Mouse (Mus musculus) intestine, embryonic 14.5 days (tissue): ENCODE data around the gene 4930432M17Rik. TPM values are rescaled to one million over a fixed set of nuclear protein-coding genes. Genes with fewer than 3 reads are reported as not detected.
A peak's percentile ranks its signal among the peaks of the same experiment; 100 is the strongest.

ENCODE experiments used
- ATAC-seq: fragments of 200-750 bp; cut with Nextera tagmentation; replicated peaks from 2 replicates; pipeline ENCODE4 v1.8.0; 2017; ENCODE audit warnings: low read depth, moderate number of reproducible peaks, moderate TSS enrichment, moderate library complexity; ENCODE audit not compliant: low FRiP score, low TSS enrichment
- DNase-seq: peaks from one replicate; pipeline ENCODE4 v3.0.0-alpha.2; 2018; ENCODE audit warnings: low spot score
- H3K27ac ChIP-seq: fragments of 300-500 bp; sonication (generic); 2 replicates; pipeline ENCODE4 v1.5.1; 2014; ENCODE audit warnings: low read depth, mild to moderate bottlenecking, control low read depth
- H3K27me3 ChIP-seq: fragments of 300-500 bp; sonication (generic); replicated peaks from 2 replicates; pipeline ENCODE4 v1.6.1; 2014; ENCODE audit warnings: low read length, control low read depth; ENCODE audit not compliant: control insufficient read depth, insufficient read depth
- H3K36me3 ChIP-seq: fragments of 300-500 bp; sonication (generic); 2 replicates; pipeline ENCODE4 v1.6.1; 2014; ENCODE audit warnings: low read length, control low read depth; ENCODE audit not compliant: control insufficient read depth, insufficient read depth
- H3K4me1 ChIP-seq: fragments of 300-500 bp; sonication (generic); replicated peaks from 2 replicates; pipeline ENCODE4 v1.6.1; 2014; ENCODE audit warnings: low read length, control low read depth, mixed read lengths; ENCODE audit not compliant: control insufficient read depth, insufficient read depth
- H3K4me2 ChIP-seq: fragments of 300-500 bp; sonication (generic); 2 replicates; pipeline ENCODE4 v1.6.1; 2014; ENCODE audit warnings: low read length
- H3K4me3 ChIP-seq: fragments of 300-500 bp; sonication (generic); 2 replicates; pipeline ENCODE4 v1.5.1; 2014; ENCODE audit warnings: low read depth, low read length, control low read depth, mixed read lengths
- H3K9ac ChIP-seq: fragments of 300-500 bp; sonication (generic); 2 replicates; pipeline ENCODE4 v1.6.1; 2014; ENCODE audit warnings: mild to moderate bottlenecking, low read length
- H3K9me3 ChIP-seq: fragments of 300-500 bp; sonication (generic); 2 replicates; pipeline ENCODE4 v1.6.1; 2016; ENCODE audit warnings: low read length, control low read depth; ENCODE audit not compliant: control insufficient read depth
- WGBS: fragments of 180-500 bp; shearing (Covaris S2); extraction: QIAGEN DNeasy Blood & Tissue Kit; methylation state at CpG from one replicate; pipeline ENCODE4 v1.1.7; 2014; 5-methylcytosine and 5-hydroxymethylcytosine counted together
- polyA plus RNA-seq: library from polyadenylated mRNA; unstranded; fragments of >200 nt; fragmentation: Nextera tagmentation; extraction: Ambion mirVana; gene quantifications from 2 replicates; pipeline ENCODE4 v1.2.1, GENCODE M21; 2014

4930432M17Rik gene
- polyA plus RNA-seq, 1 experiment from 2014 or later = not detected

- peaks cover 6% of the 10 kb centered on the region for H3K4me1 ChIP-seq
- peak; percentile 2; the same call in 1 of the 2 replicates for ATAC-seq
- peak overlapping the region; percentile 60 for H3K9ac ChIP-seq
- 3% methylated on average over 20 of the region's 20 CpGs for WGBS
- H3K27ac ChIP-seq = peak overlapping the region; percentile 29; the same call in 1 of the 2 replicates
- H3K9me3 ChIP-seq = no peaks in the 10 kb centered on the region
- peak overlapping the region; percentile 79 for H3K4me2 ChIP-seq
- no peaks in the 10 kb centered on the region; the same call in 1 of the 2 replicates for H3K27me3 ChIP-seq
- peak overlapping the region; percentile 68 for H3K4me3 ChIP-seq
- no peak for DNase-seq
- no peaks in the 10 kb centered on the region for H3K36me3 ChIP-seq
Measured at GRCm38 (mm10) chr3:121723968-121724524, 53.5 kb downstream of the 4930432M17Rik start.

- ATAC-seq = no peak
- no peaks in the 10 kb centered on the region for H3K9me3 ChIP-seq
- peaks cover 6% of the 10 kb centered on the region for H3K4me1 ChIP-seq
- H3K9ac ChIP-seq = peak overlapping the region; percentile 60; the same call in 1 of the 2 replicates
- H3K4me3 ChIP-seq = peak overlapping the region; percentile 68
- H3K27ac ChIP-seq = no peak overlapping the region
- peak overlapping the region; percentile 79 for H3K4me2 ChIP-seq
- 31% methylated on average over 12 of the region's 12 CpGs for WGBS
- no peak for DNase-seq
- no peaks in the 10 kb centered on the region for H3K36me3 ChIP-seq
- no peaks in the 10 kb centered on the region; the same call in 1 of the 2 replicates for H3K27me3 ChIP-seq
Measured at GRCm38 (mm10) chr3:121724553-121724952, 54.0 kb downstream of the 4930432M17Rik start.

GRCm38 (mm10) chr3:121725651-121726050 is 55.1 kb downstream of the 4930432M17Rik start:
- H3K36me3 ChIP-seq = peaks cover 8% of the 10 kb centered on the region
- no peak for ATAC-seq
- peak overlapping the region; percentile 79 for H3K4me2 ChIP-seq
- H3K27ac ChIP-seq = no peak overlapping the region
- H3K9me3 ChIP-seq = no peaks in the 10 kb centered on the region
- peaks cover 6% of the 10 kb centered on the region for H3K4me1 ChIP-seq
- no peak overlapping the region for H3K9ac ChIP-seq
- no peak for DNase-seq
- H3K4me3 ChIP-seq = peak overlapping the region; percentile 8; the same call in 1 of the 2 replicates
- 67% methylated on average over 10 of the region's 10 CpGs for WGBS
- H3K27me3 ChIP-seq = no peaks in the 10 kb centered on the region; the same call in 1 of the 2 replicates

GRCm38 (mm10) chr3:121729678-121730077 is 59.1 kb downstream of the 4930432M17Rik start:
- no peak for DNase-seq

More at GRCm38 (mm10) chr3:121729678-121730077, 59.1 kb downstream of the 4930432M17Rik start:
- H3K9me3 ChIP-seq = no peaks in the 10 kb centered on the region
- H3K27ac ChIP-seq = no peak overlapping the region
- no peaks in the 10 kb centered on the region for H3K27me3 ChIP-seq
- ATAC-seq = no peak
- H3K36me3 ChIP-seq = peaks cover 26% of the 10 kb centered on the region
- no peak overlapping the region for H3K9ac ChIP-seq
- H3K4me2 ChIP-seq = no peak overlapping the region
- 89% methylated on average over 4 of the region's 4 CpGs for WGBS
- no peak overlapping the region for H3K4me3 ChIP-seq
- no peaks in the 10 kb centered on the region for H3K4me1 ChIP-seq

Other genes starting within 250 kb of the 4930432M17Rik start
- gene Cnn3, start 244.3 kb upstream of the 4930432M17Rik start, polyA plus RNA-seq = 567 and 699 TPM in 2 replicates
- 29.6 and 34.4 TPM in 2 replicates for gene Slc44a3, start 138.4 kb upstream of the 4930432M17Rik start, polyA plus RNA-seq
- 23.4 and 24.8 TPM in 2 replicates for gene F3, start 52.8 kb downstream of the 4930432M17Rik start, polyA plus RNA-seq
- gene Abcd3, start 144.5 kb downstream of the 4930432M17Rik start, polyA plus RNA-seq = 56.8 and 61.7 TPM in 2 replicates